Mouse (Mus musculus) liver, adult (tissue): Measurements from ENCODE around the gene Use1.
A peak's percentile ranks its signal among the peaks of the same experiment; 100 is the strongest.

ENCODE experiments used
- GATA4 ChIP-seq: IDR thresholded peaks from 2 replicates; pipeline ENCODE4 v1.6.1; 2014; ENCODE audit warnings: mild to moderate bottlenecking, low read length; ENCODE audit not compliant: insufficient replicate concordance

Gene Use1

GRCm38 (mm10) chr8:71366771-71367528, at the start of gene Use1:
Gene Use1 (plus strand): TSS chr8:71366848.
- TF ChIP-seq GATA4, result peak; percentile 50; the same call in 1 of the 2 replicates

DNA sequence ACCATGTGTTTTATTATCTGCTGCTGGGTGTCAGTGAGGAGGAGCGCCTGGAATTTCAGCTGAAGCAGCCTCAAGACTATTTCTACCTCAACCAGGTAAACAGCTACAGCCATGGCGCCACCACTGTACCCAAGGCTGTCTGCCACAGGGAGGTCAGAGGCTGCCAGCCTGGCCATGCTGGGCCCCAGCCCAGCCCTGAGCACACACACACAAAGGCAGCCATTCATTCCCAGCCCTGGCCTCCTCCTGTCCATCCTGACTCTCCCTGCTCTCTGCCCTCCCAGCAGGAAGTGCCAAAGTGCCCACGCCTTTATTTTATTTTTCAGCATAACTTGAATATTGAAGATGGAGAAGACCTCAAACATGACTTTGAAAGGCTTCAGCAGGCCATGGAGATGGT, 43.7 kb upstream of the Use1 start:
- no peak for TF ChIP-seq GATA4

DNA sequence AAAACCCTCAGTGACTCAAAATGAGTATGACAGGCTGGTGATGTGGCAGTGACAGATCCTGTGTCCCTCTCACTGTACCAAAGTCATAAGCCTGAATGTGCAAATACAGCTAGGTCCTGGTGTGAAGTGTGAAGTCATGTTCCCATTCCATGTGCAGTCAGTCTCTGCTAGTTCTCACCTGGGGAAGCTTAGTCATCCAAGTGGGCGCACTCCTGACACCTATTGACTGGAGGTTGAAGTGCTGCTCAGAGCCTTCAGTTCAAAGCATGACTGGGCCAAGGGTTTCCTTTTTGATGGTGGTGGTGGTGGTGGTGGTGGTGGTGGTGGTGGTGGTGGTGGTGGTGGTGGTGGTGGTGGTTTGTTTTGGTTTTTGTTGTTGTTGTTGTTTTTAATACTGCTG, 41.8 kb upstream of the Use1 start:
- no peak for TF ChIP-seq GATA4

GRCm38 (mm10) chr8:71340625-71341024, 26.0 kb upstream of the Use1 start:
- TF ChIP-seq GATA4, result no peak

DNA sequence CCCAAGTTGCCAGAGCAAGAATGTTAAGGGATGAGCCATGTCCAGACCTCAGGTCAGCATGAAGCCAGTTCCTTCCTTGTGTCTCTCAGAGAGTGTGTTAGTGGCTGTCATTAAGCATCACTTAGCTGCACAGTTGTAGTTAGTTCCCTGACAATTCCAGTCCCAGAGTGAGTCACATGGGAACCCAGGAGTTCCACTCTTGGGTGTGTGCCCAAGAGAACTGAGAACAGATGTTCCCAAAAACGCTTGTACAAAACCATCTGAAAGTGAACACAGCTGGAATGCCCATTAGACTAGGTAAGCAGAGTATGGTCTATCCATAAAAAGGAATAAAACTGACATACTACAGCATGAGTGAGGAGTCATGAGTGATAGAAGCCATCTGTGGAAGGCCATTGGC, 20.1 kb upstream of the Use1 start:
- TF ChIP-seq GATA4, result no peak

GRCm38 (mm10) chr8:71351117-71351516, 15.5 kb upstream of the Use1 start:
- no peak for TF ChIP-seq GATA4

GRCm38 (mm10) chr8:71351520-71351919, 15.1 kb upstream of the Use1 start:
- TF ChIP-seq GATA4, result no peak

GRCm38 (mm10) chr8:71358026-71358425, 8.6 kb upstream of the Use1 start:
- no peak for TF ChIP-seq GATA4

- TF ChIP-seq GATA4, result no peak
Observed at GRCm38 (mm10) chr8:71367529-71368176, 1.0 kb downstream of the Use1 start.

DNA sequence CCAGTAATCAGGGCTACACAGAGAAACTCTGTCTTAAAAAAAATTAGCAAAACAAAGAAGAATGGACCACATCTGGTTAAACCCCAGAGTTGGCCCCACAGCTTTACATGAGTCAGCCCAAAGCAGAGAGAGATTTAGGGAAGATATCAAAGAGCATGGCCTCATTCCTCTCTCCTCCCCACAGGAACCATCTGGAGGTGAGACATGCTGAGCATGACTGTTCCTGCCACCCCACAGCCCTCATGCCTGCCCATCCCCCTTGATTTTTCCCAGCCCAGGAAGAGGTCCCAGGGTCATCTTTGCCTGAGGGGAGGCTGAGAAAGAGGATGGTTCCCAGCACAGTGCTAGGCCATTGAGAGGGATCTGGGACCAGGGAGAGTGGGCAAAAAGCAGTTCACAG, 1.7 kb downstream of the Use1 start:
- TF ChIP-seq GATA4, result no peak

DNA sequence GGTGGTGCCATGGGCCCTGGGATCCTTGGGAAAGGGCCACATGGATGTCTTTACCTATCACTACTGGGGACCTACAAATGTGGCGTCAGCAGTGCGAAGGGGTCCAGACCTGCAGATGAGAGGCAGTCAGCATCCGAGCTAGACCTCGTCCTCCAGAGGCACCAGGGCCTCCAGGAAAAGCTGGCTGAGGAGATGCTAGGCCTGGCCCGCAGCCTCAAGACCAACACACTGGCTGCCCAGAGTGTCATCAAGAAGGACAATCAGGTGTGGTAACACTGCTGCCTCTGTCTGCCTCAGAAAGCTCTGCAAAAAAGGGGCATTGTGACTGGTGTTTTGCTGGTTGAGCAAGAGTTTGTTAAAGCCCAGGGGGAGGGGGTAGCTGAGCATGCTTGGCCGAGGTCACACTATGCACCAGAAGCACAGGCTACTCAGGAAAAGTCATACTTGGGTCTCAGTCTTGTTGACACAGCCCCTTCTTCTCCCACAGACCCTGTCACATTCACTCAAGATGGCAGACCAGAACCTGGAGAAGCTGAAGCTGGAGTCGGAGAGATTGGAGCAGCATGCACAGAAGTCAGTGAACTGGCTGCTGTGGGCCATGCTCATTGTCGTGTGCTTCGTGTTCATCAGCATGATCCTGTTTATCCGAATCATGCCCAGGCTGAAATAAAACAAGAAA, 2.5 kb downstream of the Use1 start:
- no peak for TF ChIP-seq GATA4

- no peak for TF ChIP-seq GATA4
Observed at GRCm38 (mm10) chr8:71370711-71371235, 4.1 kb downstream of the Use1 start.

DNA sequence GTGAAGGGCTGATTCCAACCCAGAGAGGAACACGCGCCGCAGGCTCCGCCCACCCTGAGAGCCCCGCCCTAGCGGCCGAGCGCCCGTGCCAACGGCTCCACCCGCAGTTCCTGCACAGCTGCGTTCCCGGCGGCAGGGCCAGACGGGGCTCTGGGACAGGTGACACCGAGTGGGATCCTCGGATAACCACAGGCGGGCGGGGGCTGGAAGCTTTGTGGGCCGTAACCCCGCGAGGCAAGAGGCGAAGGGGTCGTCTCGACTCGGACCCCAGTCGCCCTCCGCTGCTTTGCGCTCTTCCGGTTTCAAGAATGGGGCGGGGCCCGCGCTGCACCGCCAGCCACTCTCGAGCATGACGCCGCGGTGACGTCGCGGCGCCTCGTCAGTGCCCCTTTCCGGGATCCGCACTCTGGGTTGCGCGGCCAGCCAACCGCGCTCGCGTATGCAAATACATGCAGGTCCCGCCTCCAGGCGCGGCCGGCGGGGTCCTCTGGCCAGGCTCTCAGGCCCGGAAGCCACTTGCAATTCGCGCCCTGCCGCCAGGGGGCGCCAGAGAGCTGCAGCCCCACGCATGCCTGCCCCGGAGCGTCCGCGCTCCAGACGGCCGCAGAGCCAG, 4.7 kb downstream of the Use1 start, which contains the start of gene Ocel1:
TSS of gene Ocel1 (plus strand) at position 63 of the 613 bp plus-strand sequence.
- no peak for TF ChIP-seq GATA4

DNA sequence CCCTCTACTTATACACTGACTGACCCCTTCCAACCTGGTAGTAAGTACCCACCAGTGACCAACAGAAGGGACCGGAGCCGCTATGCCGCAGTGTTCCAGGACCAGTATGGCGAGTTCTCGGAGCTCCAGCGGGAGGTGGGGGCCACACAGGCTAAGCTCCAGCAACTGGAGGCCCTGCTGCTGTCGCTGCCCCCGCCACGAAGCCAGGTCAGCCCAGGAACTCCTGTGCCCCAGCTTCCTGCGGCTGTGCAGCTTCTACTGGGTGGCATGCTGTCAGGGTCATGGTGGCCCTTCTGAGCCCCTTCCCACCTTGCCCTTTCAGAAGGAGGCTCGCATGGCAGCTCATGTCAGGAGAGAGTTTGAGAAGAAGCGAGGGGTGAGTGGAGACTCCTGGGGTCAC, 5.8 kb downstream of the Use1 start:
- no peak for TF ChIP-seq GATA4

DNA sequence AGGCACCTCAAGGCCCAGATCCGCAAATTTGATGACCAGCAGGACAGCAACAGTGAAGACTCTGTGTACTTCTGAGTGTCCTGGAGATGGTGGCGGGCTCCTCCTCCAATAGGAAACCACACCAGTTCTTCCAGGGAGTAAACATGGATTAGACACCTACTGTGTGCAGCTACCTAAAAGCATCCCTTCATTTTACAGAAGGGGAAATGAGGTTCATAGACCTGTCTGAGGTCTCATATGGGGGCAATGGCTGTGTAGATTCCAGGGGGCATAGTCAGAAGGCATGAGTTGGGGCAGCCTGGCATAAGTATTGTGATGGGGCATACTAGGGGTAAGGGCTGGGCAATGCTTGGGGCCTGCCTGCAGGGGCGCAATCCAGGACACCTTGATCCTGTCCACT, 6.4 kb downstream of the Use1 start:
- TF ChIP-seq GATA4, result no peak
